Mouse (Mus musculus) small intestine, adult 2 months (tissue): ENCODE results near the gene Arpc4. TPM values are rescaled to one million over a fixed set of nuclear protein-coding genes. Genes with fewer than 3 reads are reported as not detected.

Experiments used
- H3K27ac ChIP-seq: fragments of 200-500 bp; 2 replicates; pipeline ENCODE4 v1.5.1; 2012; ENCODE audit warnings: low read depth, low read length, control low read depth, inconsistent platforms; ENCODE audit not compliant: insufficient read depth
- H3K27me3 ChIP-seq: fragments of 200-500 bp; 2 replicates; pipeline ENCODE4 v1.6.1; 2012; ENCODE audit warnings: mild to moderate bottlenecking, moderate library complexity, low read length, inconsistent platforms; ENCODE audit not compliant: control insufficient read depth, insufficient read depth
- H3K36me3 ChIP-seq: fragments of 200-500 bp; 2 replicates; pipeline ENCODE4 v1.6.1; 2012; ENCODE audit warnings: mild to moderate bottlenecking, low read length, control low read depth, inconsistent platforms; ENCODE audit not compliant: control insufficient read depth, insufficient read depth
- H3K4me1 ChIP-seq: fragments of 200-500 bp; 2 replicates; pipeline ENCODE4 v1.6.1; 2012; ENCODE audit warnings: low read length, inconsistent platforms, mixed read lengths; ENCODE audit not compliant: control insufficient read depth, insufficient read depth, insufficient read length
- H3K4me3 ChIP-seq: fragments of 200-500 bp; 2 replicates; pipeline ENCODE4 v1.5.1; 2012; ENCODE audit warnings: low read depth, mild to moderate bottlenecking, control low read depth, inconsistent platforms, low read length, moderate library complexity
- CTCF ChIP-seq: fragments of 200-500 bp; IDR thresholded peaks from 2 replicates; pipeline ENCODE4 v1.5.1; 2012; ENCODE audit warnings: low read depth, mild to moderate bottlenecking, control low read depth, inconsistent platforms, low read length, moderate library complexity, mixed read lengths; ENCODE audit not compliant: insufficient replicate concordance, insufficient read length; ENCODE audit errors: extremely low read depth
- POLR2A ChIP-seq: fragments of 200-500 bp; IDR thresholded peaks from 2 replicates; pipeline ENCODE4 v1.6.1; 2012; ENCODE audit warnings: low read depth, mild to moderate bottlenecking, control low read depth, inconsistent platforms, low read length, moderate library complexity
- WGBS: fragments of 180-500 bp; shearing (Covaris S2); methylation state at CpG from one replicate; pipeline ENCODE4 v1.1.7; 2018; 5-methylcytosine and 5-hydroxymethylcytosine counted together
- polyA plus RNA-seq: library from polyadenylated mRNA; depleted of rRNA; stranded (reverse); fragments of >200 nt; gene quantifications from 2 replicates; pipeline ENCODE4 v1.2.3, GENCODE M21; 2012

Gene Arpc4
- polyA plus RNA-seq, 1 experiment = 96.0 TPM

DNA sequence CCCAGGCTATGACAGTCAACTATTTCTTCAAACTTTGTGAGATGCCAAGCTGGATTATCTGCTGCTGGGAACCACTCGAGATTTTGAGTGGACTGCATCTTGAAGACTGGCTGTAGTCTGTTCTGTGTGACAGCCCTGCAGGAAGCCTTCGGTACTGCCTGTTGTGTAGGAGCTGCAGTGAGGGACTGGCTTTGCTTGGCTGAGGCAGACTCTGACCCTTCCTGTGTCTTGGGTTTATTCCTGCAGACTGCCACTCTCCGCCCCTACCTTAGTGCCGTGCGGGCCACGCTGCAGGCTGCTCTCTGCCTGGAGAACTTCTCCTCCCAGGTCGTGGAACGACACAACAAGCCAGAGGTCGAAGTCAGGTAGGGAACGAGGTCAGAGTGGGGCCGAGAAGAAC, 2.6 kb downstream of the Arpc4 start:
- Histone ChIP-seq H3K36me3 (peaks cover 44% of the 10 kb centered on the region), H3K4me1 (peaks cover 21% of the 10 kb centered on the region), H3K27me3 (no peaks in the 10 kb centered on the region), H3K4me3 (no peak overlapping the region), H3K27ac (peak overlapping the region; percentile 8; the same call in 1 of the 2 replicates)
- TF ChIP-seq CTCF (peak; percentile 25; the same call in 1 of the 2 replicates), POLR2A (no peak)
- 72% methylated on average over 11 of the region's 11 CpGs for WGBS

DNA sequence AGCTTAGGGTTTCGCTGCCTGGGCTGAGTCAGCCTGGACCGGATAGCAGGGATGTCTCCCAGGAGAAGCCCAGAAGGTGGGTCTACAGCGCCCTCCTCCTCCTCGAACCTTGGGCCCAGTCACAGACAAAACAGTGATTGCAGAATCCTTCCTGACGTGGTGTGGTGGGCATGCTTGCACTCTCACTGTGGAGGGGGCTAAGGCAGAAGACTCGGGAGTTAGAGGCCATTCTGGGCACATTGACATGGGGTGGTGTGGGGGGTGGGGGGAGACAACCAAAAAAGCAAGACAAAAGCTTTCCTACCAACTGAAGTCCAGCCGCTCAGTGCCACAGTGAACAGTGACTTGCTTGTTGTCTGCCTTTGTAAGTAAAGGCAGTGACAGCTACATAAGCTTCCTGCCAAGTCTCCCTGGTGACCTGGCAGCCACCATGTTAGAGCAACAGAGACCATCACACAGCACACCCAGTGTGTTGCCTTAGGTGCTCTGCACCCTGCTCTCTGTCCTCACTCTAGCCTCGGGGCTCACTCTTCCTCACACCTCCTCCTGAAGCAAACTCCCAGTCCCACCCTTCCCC, 6.5 kb downstream of the Arpc4 start:
- WGBS = 92% methylated on average over 8 of the region's 8 CpGs

DNA sequence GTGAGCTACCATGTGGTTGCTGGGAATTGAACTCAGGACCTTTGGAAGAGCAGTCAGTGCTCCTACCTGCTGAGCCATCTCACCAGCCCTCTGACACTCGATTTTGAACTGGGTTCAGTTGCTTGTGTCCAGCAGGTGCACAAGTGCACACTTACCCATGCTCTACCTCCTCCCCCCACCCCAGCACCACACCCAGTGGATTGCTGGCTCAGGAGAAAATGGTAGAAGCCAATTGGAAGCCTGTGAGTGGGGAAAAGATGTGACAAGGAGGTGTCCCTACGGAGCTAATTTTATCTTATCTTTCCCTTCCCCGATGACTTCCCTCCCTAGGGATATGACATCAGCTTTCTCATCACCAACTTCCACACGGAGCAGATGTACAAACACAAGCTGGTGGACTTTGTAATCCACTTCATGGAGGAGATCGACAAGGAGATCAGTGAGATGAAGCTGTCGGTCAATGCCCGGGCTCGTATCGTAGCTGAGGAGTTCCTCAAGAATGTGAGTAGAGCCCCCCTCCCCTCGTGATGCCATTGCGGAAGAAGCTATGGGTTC, 7.3 kb downstream of the Arpc4 start:
- peaks cover 86% of the 10 kb centered on the region for H3K36me3 ChIP-seq
- peak overlapping the region; percentile 88 for H3K27ac ChIP-seq
- peaks cover 17% of the 10 kb centered on the region for H3K4me1 ChIP-seq
- H3K27me3 ChIP-seq = no peaks in the 10 kb centered on the region
- 41% methylated on average over 11 of the region's 11 CpGs for WGBS
- H3K4me3 ChIP-seq = peak overlapping the region; percentile 47; the same call in 1 of the 2 replicates
- no peak for TF ChIP-seq CTCF
- TF ChIP-seq POLR2A = no peak

More for the DNA sequence above, 6.5 kb downstream of the Arpc4 start:
- Histone ChIP-seq H3K36me3 (peaks cover 78% of the 10 kb centered on the region), H3K27ac (peak overlapping the region; percentile 47), H3K4me3 (no peak overlapping the region), H3K27me3 (no peaks in the 10 kb centered on the region), H3K4me1 (peaks cover 21% of the 10 kb centered on the region)
- no peak for TF ChIP-seq POLR2A
- no peak for TF ChIP-seq CTCF

DNA sequence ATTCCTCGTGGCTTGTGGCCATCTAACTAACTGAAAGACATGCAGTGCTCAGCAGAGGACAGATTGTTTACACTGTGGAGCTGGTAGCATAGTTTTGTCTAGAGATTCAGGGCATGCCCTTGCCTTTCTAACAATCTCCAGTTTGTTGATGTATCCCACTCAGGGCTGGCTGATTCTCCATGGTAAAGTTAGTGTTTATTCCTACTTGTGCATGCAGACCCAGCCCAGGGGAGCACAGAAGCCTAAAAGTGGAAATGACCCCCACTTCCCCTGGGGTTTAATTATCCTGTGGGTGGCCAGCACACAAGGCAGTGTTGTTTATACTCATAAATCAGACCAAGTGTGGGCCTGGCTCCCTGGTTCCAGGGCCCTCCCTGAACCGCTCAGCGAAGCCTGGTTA, 8.1 kb downstream of the Arpc4 start:
- H3K36me3 ChIP-seq = peaks cover 87% of the 10 kb centered on the region
- 64% methylated on average over 3 of the region's 3 CpGs for WGBS
- TF ChIP-seq CTCF (no peak), POLR2A (no peak)

DNA sequence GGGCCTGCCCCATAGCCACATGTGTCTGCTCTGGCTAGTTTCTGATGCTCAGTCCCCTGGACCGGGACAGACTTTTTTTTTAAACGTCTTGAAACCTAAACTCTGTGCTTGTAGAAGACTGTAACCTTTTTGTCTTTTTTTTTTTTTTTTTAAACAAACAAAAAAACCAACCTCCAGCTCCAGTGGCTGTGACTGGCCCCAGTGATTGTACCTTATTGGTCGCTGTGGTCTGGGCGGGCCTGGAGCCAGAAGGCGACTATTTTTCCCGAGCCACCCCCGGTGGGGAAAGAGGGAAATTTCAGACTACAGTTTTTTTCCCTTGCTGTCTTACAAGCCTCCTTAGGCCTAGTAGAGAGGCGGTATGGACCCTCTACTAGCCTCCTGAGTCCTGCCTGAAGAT, 11.0 kb downstream of the Arpc4 start, which contains the start of gene Ttll3:
Ttll3 (plus strand) TSS at position 301 of the 400 bp plus-strand sequence.
- 72% methylated on average over 8 of the region's 8 CpGs for WGBS
- peaks cover 19% of the 10 kb centered on the region for H3K4me1 ChIP-seq
- H3K36me3 ChIP-seq = peaks cover 64% of the 10 kb centered on the region
- H3K27ac ChIP-seq = no peak within 1 kb of the TSS
- no peak within 1 kb of the TSS for H3K4me3 ChIP-seq
- no peak for TF ChIP-seq POLR2A
- TF ChIP-seq CTCF = no peak
- no peaks in the 10 kb centered on the region for H3K27me3 ChIP-seq

More for the DNA sequence above, 8.1 kb downstream of the Arpc4 start:
- Histone ChIP-seq H3K27ac (peak overlapping the region; percentile 88), H3K4me1 (peaks cover 16% of the 10 kb centered on the region), H3K27me3 (no peaks in the 10 kb centered on the region), H3K4me3 (no peak overlapping the region)

DNA sequence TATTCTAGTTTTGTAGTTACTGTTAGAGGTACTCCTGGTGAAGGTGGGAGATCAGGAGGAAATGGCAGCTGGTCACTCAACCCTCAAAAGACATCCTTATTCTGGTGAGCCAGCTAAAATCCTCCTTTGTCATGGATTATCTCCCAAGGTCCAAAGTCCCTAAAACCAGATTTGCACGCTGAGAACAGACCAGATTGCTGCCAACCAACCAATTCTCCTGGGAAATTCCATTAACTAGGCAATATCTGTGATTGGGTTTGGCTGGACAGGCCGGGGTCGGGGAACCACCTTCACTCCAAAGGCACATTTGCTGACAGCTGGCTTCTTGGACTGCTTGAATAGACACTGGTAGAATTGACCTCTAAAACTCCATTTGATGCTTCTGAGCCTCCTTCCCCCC, 12.8 kb downstream of the Arpc4 start:
- H3K4me1 ChIP-seq = peaks cover 14% of the 10 kb centered on the region
- no peaks in the 10 kb centered on the region for H3K27me3 ChIP-seq
- no peak for TF ChIP-seq CTCF
- peaks cover 50% of the 10 kb centered on the region for H3K36me3 ChIP-seq
- H3K4me3 ChIP-seq = no peak overlapping the region
- 23% methylated on average over 3 of the region's 3 CpGs for WGBS
- peak overlapping the region; percentile 34; the same call in 1 of the 2 replicates for H3K27ac ChIP-seq

DNA sequence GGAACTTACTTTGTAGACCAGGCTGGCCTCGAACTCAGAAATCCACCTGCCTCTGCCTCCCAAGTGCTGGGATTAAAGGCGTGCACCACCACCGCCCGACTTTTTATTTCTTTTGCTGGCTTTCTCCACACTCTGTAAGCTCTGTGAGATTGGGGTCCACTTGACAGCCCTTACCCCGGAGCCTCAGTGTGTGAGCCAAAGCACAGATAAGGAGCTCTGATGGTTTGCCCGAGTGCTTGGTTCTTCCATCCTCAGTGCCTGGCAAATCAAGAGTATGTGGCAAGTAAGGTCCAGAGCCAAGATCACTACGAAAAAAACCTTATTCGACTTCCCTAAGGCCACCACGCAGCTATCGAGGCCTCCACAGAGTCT, 14.1 kb downstream of the Arpc4 start:
- TF ChIP-seq POLR2A (no peak), CTCF (no peak)

More for the DNA sequence above, 14.1 kb downstream of the Arpc4 start:
- no peaks in the 10 kb centered on the region for H3K27me3 ChIP-seq
- H3K27ac ChIP-seq = no peak overlapping the region
- peak overlapping the region; percentile 50 for H3K4me3 ChIP-seq
- peaks cover 22% of the 10 kb centered on the region for H3K4me1 ChIP-seq
- H3K36me3 ChIP-seq = peaks cover 40% of the 10 kb centered on the region
- WGBS = 30% methylated on average over 10 of the region's 10 CpGs
